Mouse (Mus musculus): Measurements from ENCODE around the gene Olfr633.

GRCm38 (mm10) chr7:103915338-103915737 is 28.9 kb upstream of the Olfr633 start:
- no peak for TF ChIP-seq POLR2A (IDR thresholded peaks at IDR 0.05; ENCODE audit: extremely low read depth, insufficient read depth, low read length)
- TF ChIP-seq CTCF (IDR thresholded peaks at IDR 0.05; ENCODE audit: low read depth, low read length) = no peak
